Mouse (Mus musculus) megakaryocyte, embryonic 14.5 days (primary cell): ENCODE measurements around the gene Lhfpl2.

Experiments used
- FLI1 ChIP-seq: IDR thresholded peaks from 2 replicates; pipeline ENCODE4 v1.6.1; 2012; ENCODE audit warnings: low read length, inconsistent platforms, mixed read lengths
- GATA1 ChIP-seq: IDR thresholded peaks from 3 replicates; pipeline ENCODE4 v1.6.1; 2012; ENCODE audit warnings: mixed read lengths, low read length, inconsistent platforms, borderline replicate concordance

DNA sequence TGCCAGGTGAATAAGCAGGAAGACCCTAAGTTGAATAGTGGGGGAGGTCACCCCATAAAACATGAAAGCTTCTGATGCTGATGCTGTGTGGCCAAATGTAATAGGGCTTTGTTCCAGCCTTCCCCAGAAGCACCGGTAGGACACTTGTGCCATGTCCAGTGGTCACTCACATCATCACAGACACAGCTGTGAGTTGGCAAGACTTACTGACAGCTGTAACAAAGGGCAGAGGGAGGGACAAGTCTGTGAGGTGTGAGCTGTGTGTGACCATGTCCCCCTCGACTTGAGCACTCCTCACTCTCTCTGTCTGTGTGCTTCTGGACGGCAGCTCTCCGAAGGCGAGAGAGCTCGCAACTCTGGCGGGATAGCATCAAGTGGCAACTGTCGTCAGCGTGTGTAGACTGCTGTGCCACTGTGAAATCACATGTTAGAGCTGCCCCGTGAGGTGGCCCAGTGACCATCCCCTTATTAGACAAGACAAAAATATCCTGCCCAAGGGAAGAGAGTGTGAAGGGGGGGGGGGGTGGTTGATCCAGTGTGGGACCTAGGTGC, 43.5 kb downstream of the Lhfpl2 start:
- TF ChIP-seq GATA1: no peak
- no peak for TF ChIP-seq FLI1
